Mouse (Mus musculus) neural tube, embryonic 15.5 days (tissue): ENCODE results near the gene Eri2. TPM values are rescaled to one million over a fixed set of nuclear protein-coding genes. Genes with fewer than 3 reads are reported as not detected.
"Not testable (repeated sequence)": the region's sequence is repeated elsewhere in the genome, so short reads cannot be mapped to it uniquely, and the experiment has no call there.

Experiments
- ATAC-seq: fragments of 200-750 bp; cut with Nextera tagmentation; 2 replicates; pipeline ENCODE4 v1.8.0; 2017; ENCODE audit warnings: mild to moderate bottlenecking, moderate TSS enrichment, moderate library complexity; ENCODE audit not compliant: low FRiP score
- H3K27ac ChIP-seq: fragments of 300-500 bp; sonication (generic); replicated peaks from 2 replicates; pipeline ENCODE4 v1.5.1; 2015; ENCODE audit warnings: mild to moderate bottlenecking, inconsistent platforms
- H3K27me3 ChIP-seq: fragments of 300-500 bp; sonication (generic); replicated peaks from 2 replicates; pipeline ENCODE4 v1.6.1; 2015; ENCODE audit warnings: inconsistent platforms
- H3K36me3 ChIP-seq: fragments of 300-500 bp; sonication (generic); 2 replicates; pipeline ENCODE4 v1.6.1; 2015; ENCODE audit warnings: inconsistent platforms
- H3K4me1 ChIP-seq: fragments of 300-500 bp; sonication (generic); 2 replicates; pipeline ENCODE4 v1.6.1; 2015; ENCODE audit warnings: inconsistent platforms
- H3K4me2 ChIP-seq: fragments of 300-500 bp; sonication (generic); 2 replicates; pipeline ENCODE4 v1.6.1; 2015; ENCODE audit warnings: inconsistent platforms, mild to moderate bottlenecking, moderate library complexity
- H3K4me3 ChIP-seq: fragments of 300-500 bp; sonication (generic); replicated peaks from 2 replicates; pipeline ENCODE4 v1.5.1; 2015; ENCODE audit warnings: mild to moderate bottlenecking, inconsistent platforms
- H3K9ac ChIP-seq: fragments of 300-500 bp; sonication (generic); replicated peaks from 2 replicates; pipeline ENCODE4 v1.6.1; 2015; ENCODE audit warnings: mild to moderate bottlenecking, inconsistent platforms
- H3K9me3 ChIP-seq: fragments of 300-500 bp; sonication (generic); replicated peaks from 2 replicates; pipeline ENCODE4 v1.6.1; 2016; ENCODE audit warnings: inconsistent platforms
- WGBS: fragments of 180-500 bp; shearing (Covaris S2); methylation state at CpG from one replicate; pipeline ENCODE4 v1.1.7; 2015; ENCODE audit warnings: mixed read lengths; 5-methylcytosine and 5-hydroxymethylcytosine counted together
- polyA plus RNA-seq: library from polyadenylated mRNA; unstranded; fragments of >200 nt; fragmentation: Nextera tagmentation; extraction: Ambion mirVana; gene quantifications from 2 replicates; pipeline ENCODE4 v1.2.1, GENCODE M21; 2015

The Eri2 gene
- polyA plus RNA-seq, 1 experiment from 2014 or later = 15.3 TPM

- H3K9ac ChIP-seq = peak overlapping the region; percentile 36; the same call in 1 of the 2 replicates
- H3K27me3 ChIP-seq, H3K36me3 ChIP-seq, H3K9me3 ChIP-seq, H3K4me1 ChIP-seq, H3K27ac ChIP-seq: not testable (repeated sequence)
- peak; percentile 79 for ATAC-seq
- H3K4me3 ChIP-seq = peak overlapping the region; percentile 38
- peak overlapping the region; percentile 54 for H3K4me2 ChIP-seq
- 2% methylated on average over 31 of the region's 44 CpGs for WGBS
These were observed 53.9 kb downstream of the Eri2 start for GRCm38 (mm10) chr7:119739798-119740468.

- Histone ChIP-seq H3K4me1 (no peaks in the 10 kb centered on the region), H3K4me2 (no peak overlapping the region), H3K4me3 (no peak overlapping the region), H3K9ac (no peak overlapping the region), H3K27ac (no peak overlapping the region), H3K36me3 (no peaks in the 10 kb centered on the region), H3K27me3 (no peaks in the 10 kb centered on the region), H3K9me3 (no peaks in the 10 kb centered on the region)
- no peak for ATAC-seq
- 88% methylated on average over 2 of the region's 2 CpGs for WGBS
These were observed 55.0 kb downstream of the Eri2 start for GRCm38 (mm10) chr7:119738877-119739276.

GRCm38 (mm10) chr7:119731262-119731661, 62.6 kb downstream of the Eri2 start:
- ATAC-seq, H3K9me3 ChIP-seq, H3K36me3 ChIP-seq, H3K4me3 ChIP-seq, H3K9ac ChIP-seq, H3K4me2 ChIP-seq, H3K4me1 ChIP-seq, H3K27ac ChIP-seq, H3K27me3 ChIP-seq: not testable (repeated sequence)
- WGBS = 85% methylated on average over 4 of the region's 4 CpGs

- Histone ChIP-seq H3K27me3 (0 out of 2 replicates have a peak, but pooled peaks cover under 1% of the 10 kb centered on the region), H3K36me3 (no peaks in the 10 kb centered on the region), H3K4me3 (no peak overlapping the region), H3K27ac (no peak overlapping the region), H3K4me1 (no peaks in the 10 kb centered on the region), H3K9me3 (no peaks in the 10 kb centered on the region), H3K4me2 (no peak overlapping the region), H3K9ac (no peak overlapping the region)
- 95% methylated on average over 2 of the region's 2 CpGs for WGBS
- ATAC-seq = no peak
These were observed 66.2 kb downstream of the Eri2 start for GRCm38 (mm10) chr7:119727621-119728020.

- peak overlapping the region; percentile 83 for H3K4me2 ChIP-seq
- peak overlapping the region; percentile 97 for H3K4me3 ChIP-seq
- H3K36me3 ChIP-seq = peaks cover 28% of the 10 kb centered on the region
- H3K27ac ChIP-seq = peak overlapping the region; percentile 83
- 12% methylated on average over 8 of the region's 8 CpGs for WGBS
- H3K9ac ChIP-seq = peak overlapping the region; percentile 87
- ATAC-seq = peak; percentile 53
- H3K27me3 ChIP-seq = 0 out of 2 replicates have a peak, but pooled peaks cover 4% of the 10 kb centered on the region
- H3K4me1 ChIP-seq = peaks cover 21% of the 10 kb centered on the region
- H3K9me3 ChIP-seq = no peaks in the 10 kb centered on the region
These were observed 72.9 kb downstream of the Eri2 start for GRCm38 (mm10) chr7:119720947-119721310.

- H3K27ac ChIP-seq = peak within 1 kb of the TSS; percentile 83
- ATAC-seq = peak; percentile 98
These were observed 73.5 kb downstream of the Eri2 start, which contains the start of gene Thumpd1 for GRCm38 (mm10) chr7:119720253-119720946. Gene Thumpd1, minus strand, starts transcription at chr7:119720798.

More at GRCm38 (mm10) chr7:119720253-119720946, 73.5 kb downstream of the Eri2 start, which contains the start of gene Thumpd1:
- under 1% methylated on average over 60 of the region's 60 CpGs for WGBS
- Histone ChIP-seq H3K4me3 (peak within 1 kb of the TSS; percentile 97), H3K27me3 (0 out of 2 replicates have a peak, but pooled peaks cover 4% of the 10 kb centered on the region), H3K4me2 (peak within 1 kb of the TSS; percentile 83), H3K36me3 (peaks cover 33% of the 10 kb centered on the region), H3K9ac (peak within 1 kb of the TSS; percentile 87), H3K4me1 (peaks cover 21% of the 10 kb centered on the region), H3K9me3 (no peaks in the 10 kb centered on the region)

Other genes with a start within 250 kb of the Eri2 start
- gene Acsm2, start 239.7 kb downstream of the Eri2 start, polyA plus RNA-seq = not detected in 2 replicates
- not detected in 2 replicates for gene Acsm1, start 187.0 kb downstream of the Eri2 start, polyA plus RNA-seq
- gene Acsm4, start 104.0 kb downstream of the Eri2 start, polyA plus RNA-seq = not detected in 2 replicates
- gene Thumpd1, start 73.3 kb downstream of the Eri2 start, polyA plus RNA-seq = 65.0 and 68.6 TPM in 2 replicates
- gene Acsm3, start 33.1 kb downstream of the Eri2 start, polyA plus RNA-seq = 0.51 TPM in 1 of 2 replicates, not detected in the other
- 6.0 and 15.7 TPM in 2 replicates for gene Rexo5, start 52 bp downstream of the Eri2 start, polyA plus RNA-seq
- gene Lyrm1, start 101.8 kb upstream of the Eri2 start, polyA plus RNA-seq = 16.7 and 17.9 TPM in 2 replicates
- 15.8 and 18.1 TPM in 2 replicates for gene Dcun1d3, start 102.2 kb upstream of the Eri2 start, polyA plus RNA-seq